Mouse (Mus musculus) left cerebral cortex, adult 8-10 months (tissue): ENCODE results near the gene Rsbn1l. TPM values are rescaled to one million over a fixed set of nuclear protein-coding genes. Genes with fewer than 3 reads are reported as not detected.
A peak's percentile ranks its signal among the peaks of the same experiment; 100 is the strongest.

ENCODE experiments used
- DNase-seq, 2 experiments: peaks; one replicate each; pipeline ENCODE4 v3.0.0; 2022; ENCODE audit warnings: low spot score in 2 of 2
- total RNA-seq, 4 experiments: library from RNA; stranded (reverse); gene quantifications; 2 replicates each; pipeline ENCODE4 v1.2.4; 2022

The Rsbn1l gene
- total RNA-seq: 10 to 100 TPM; 17.9 to 19.3 (median 19.0) TPM

- DNase-seq: no peak
These were observed at the start of gene Rsbn1l for GRCm38 (mm10) chr5:20956298-20956697. Rsbn1l (minus strand) TSS chr5:20956398.

DNA sequence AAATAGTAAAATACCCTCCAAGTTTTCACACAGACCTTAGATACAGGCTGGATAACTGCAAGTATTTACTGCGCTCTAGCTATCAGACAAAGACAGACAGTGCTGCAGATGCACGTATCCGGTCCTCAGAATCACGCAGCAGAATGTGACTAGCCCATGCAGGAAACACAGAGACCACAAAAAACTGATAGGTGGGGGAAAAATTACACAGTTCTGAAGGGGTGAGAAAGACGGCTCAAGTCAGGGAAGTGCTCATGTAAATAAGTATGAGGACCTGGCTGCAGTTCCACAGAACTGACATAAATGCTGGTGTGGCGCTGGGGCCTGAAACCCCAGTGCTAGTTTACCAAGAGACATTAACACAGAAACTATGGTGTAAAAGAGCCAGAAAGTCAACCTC lies 46.5 kb upstream of the Rsbn1l start:
- DNase-seq: no peak

GRCm38 (mm10) chr5:21001622-21002315 lies 45.6 kb upstream of the Rsbn1l start:
- no peak for DNase-seq

DNA sequence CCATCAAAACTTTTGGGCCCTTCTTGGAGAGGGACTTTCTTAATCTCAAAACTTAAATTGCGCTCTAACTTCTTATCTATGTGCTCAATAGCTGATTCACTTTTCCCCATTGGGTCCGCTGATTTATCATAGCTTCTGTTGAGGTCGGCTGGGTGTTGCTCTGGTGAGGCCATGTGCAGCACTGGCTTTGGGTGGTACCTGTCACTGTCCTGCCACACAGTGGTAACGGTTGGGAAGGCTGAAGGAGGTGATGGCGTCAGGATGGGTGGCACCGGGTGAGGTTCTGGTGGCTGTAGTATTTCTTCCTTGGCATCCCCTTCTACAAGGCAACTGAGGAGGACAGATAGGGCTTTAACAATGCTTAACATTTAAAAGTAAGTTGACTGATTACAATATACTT lies 42.2 kb upstream of the Rsbn1l start:
- DNase-seq: no peak

- DNase-seq: no peak
These were observed 41.4 kb upstream of the Rsbn1l start for GRCm38 (mm10) chr5:20997555-20997954.

- no peak for DNase-seq
These were observed 34.0 kb upstream of the Rsbn1l start for GRCm38 (mm10) chr5:20990062-20990809.

DNA sequence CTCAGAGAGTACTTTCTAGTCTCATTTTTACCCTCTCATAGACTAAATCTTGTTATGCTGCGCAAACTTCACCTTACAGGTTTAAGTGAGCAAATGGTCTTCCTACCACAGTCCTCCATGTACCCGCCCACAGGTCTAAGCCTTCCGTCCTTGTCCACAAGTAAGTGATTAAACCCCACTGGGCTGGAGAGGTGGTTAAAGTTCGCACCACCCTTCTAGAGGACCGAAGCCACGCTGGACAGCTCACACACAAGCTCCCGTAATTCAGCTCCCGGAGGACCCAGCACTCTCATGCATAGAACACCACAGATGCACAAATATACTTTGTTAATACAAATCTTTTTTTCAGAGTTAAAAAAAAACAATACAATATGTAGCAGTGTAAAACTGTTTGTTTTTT lies 30.1 kb upstream of the Rsbn1l start:
- DNase-seq: no peak

DNA sequence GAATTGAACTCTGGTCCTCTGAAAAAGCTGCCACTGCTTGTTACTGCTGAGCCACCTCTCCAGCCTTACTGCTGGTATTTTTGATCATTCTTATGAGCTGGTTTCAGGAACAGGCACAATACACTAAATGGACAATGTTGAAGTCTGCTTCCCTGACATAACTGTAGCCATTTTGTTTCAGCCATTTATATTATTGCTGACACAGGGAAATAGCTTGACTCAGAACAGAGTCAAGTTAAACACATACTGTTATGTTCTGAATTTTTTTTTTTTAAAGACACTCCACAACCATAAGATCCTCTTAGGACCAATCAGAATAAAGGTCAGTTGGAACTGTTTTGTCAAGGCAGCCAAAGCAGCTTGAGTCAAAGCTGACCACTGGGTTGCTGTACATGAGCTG lies 27.3 kb upstream of the Rsbn1l start:
- DNase-seq: no peak

DNA sequence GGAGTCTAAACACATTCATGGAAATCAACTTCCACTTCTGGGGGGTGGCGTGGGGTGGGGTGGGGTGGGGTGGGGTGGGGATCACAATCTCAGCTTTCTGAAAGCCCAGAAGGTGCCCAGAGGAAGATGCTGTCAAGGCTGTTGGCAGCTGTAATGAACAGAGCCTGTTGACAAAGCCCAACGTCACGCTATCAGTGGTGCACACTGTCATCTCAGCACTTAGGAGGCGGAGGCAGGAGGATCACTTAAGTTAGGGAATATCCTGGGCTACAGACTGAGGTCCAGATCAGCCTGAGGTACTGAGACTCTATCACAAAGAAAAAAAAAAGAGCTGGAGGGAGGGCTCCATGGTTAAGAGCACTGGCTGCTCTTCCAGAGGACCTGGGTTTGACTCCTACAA lies 18.5 kb upstream of the Rsbn1l start:
- DNase-seq: no peak

DNA sequence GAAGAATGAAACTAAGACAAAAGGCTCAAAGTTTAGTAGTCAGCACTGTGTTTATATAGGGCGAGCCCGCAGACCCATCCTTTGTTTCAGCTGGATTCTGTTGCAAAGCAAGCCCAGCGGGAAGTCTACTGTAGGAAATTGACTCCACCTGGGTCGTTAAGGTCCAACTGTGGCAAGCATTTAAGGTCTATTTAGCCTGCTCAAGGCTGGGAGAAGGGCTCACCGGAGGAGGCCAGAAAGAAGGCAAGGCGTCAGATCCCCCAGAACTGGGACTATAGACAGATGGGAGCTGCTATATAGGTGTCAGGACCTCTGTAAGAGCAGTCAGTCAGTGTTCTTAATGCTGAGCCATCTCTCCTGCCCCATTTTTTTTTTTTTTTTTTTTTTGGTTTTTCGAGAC lies 17.8 kb upstream of the Rsbn1l start:
- no peak for DNase-seq

DNA sequence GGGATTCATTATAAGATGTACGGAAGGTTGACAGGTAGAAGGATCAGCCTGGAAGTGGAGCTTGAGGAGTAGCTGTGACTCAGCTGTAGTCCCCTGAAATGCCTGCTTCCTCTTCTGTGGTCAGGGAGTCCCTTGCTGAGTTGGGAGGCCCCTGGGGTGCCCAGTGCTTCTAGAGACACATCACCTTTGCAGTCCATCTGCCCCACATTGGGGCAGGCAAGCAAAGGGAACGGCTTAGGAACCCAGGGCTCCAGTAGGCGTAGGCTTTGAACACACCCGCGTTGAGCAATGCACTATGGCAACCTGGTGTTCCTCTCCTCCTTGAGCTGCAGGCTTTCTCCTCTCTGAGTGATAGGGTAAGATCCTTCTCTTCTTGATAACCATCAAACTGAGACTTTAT lies 16.9 kb upstream of the Rsbn1l start:
- no peak for DNase-seq

GRCm38 (mm10) chr5:20968963-20969362 lies 12.8 kb upstream of the Rsbn1l start:
- DNase-seq: peak in 1 of 2 experiments; percentile 20

DNA sequence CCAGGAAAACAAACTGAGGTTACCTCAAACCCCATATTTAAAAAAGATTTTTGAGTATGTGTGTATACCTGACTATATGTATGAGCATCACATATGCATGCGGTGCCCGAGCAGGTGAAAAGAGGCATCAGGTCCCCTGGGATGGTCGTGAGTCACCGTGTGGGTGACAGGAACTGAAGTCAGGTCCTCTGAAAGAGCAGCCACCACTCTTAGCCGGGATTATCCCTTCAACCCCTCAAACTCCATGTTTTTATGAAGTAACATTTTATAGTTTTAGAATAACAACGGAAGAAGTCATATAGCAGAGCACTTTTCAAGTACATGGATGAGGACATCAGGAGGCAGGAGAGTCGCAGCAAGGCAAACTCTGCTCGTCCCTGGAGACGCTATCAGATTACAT lies 12.3 kb upstream of the Rsbn1l start:
- DNase-seq: no peak

DNA sequence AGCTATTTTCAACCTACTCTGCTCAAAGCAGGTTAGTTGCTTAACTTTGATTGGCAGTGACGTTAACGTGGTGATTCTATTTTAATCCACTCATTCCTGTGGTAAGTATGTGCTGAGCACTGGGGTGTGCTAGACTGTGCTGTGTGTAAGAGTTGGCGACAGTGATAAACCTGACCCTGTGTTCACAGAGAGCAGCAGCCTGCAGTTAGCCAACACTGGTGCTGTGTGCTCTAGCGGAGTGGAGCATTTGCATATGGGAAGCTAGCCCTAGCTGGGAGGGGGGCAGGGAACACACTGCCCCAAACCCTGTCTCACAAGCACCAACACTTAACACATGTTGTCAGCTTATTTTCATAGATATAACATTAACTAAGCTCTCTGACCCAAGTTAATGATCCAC lies 11.7 kb upstream of the Rsbn1l start:
- DNase-seq: no peak

GRCm38 (mm10) chr5:20964446-20964845 lies 8.2 kb upstream of the Rsbn1l start:
- DNase-seq: no peak

- no peak for DNase-seq
These were observed 7.1 kb upstream of the Rsbn1l start for GRCm38 (mm10) chr5:20963295-20963694.

DNA sequence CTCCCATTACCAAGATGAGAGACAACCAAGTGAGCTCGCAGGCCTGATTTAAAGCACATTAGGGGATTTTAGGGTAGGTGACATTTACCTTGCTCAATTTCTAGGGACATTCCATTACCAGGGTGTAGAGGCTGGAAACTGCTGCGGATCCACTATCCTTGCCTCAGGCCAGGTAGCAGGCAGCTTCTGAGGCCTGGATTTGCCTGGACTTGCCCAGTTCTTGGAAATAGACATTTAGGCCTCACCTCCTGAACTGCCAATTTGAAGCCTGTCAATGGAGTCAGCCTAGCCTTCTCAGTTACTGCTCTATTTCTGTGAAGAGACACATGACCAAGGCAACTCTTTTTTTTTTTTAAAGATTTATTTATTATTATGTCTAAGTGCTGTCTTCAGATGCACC lies 4.7 kb upstream of the Rsbn1l start:
- no peak for DNase-seq

DNA sequence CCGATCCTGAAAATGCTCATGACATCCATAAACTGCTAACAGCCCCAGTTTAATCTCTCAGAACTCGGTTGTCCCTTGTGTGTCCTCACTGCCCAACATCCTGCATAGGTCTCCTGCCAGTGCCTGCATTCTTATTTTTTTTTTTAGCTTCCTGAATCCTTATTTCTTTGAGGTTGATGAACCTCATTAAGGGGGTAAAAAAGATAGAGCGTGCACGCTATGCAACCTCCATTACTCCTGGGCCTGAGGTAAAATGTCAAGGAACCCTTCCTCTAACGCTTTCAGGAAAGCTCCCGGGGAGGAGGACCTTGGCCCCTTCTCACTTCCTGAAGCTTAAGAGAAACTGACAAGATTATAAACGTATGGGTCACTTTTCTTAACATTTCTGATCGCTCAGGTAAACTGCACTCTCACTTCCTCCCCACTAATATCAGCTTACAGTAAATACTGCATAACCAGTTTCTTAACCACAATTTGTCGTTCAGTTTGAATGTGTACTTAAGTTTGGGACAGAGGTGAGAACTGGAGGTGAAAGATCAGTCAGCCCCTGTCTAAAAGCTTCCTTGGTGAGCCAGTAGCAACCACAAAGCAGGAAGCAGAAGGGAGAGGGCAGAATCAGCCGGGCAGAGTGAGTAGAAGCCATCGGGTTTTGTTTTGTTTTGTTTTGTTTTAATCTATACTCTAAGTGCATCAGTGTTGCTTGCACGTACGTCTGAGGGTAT lies 923 bp downstream of the Rsbn1l start:
- DNase-seq: no peak

DNA sequence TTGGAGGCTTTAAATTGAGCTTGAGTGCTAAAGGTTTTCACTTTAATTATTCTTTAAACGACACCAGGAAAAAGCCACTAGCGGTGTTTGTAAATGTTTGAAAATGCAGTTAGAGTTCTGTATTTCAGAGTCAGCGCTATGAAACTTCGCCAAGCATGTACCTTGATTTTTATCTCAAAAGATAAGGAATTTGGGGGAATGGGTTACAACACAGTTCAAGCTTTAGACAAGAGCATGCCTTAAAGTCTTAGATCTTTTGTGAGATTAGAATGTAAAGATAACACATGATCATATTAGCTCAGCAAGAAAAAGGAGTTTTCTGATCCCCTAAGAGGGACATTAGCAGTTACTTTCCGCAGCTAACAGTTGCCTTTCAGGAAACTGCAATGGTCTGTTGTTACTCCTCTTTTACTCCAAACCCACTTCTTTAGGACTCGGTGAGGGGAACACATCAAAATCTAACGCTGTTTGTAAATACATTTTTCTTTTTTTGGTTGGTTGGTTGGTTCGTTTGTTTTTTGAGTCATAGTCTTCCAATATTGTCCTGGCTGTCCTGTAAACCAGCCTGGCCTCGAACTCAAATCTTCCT lies 3.8 kb downstream of the Rsbn1l start:
- no peak for DNase-seq

DNA sequence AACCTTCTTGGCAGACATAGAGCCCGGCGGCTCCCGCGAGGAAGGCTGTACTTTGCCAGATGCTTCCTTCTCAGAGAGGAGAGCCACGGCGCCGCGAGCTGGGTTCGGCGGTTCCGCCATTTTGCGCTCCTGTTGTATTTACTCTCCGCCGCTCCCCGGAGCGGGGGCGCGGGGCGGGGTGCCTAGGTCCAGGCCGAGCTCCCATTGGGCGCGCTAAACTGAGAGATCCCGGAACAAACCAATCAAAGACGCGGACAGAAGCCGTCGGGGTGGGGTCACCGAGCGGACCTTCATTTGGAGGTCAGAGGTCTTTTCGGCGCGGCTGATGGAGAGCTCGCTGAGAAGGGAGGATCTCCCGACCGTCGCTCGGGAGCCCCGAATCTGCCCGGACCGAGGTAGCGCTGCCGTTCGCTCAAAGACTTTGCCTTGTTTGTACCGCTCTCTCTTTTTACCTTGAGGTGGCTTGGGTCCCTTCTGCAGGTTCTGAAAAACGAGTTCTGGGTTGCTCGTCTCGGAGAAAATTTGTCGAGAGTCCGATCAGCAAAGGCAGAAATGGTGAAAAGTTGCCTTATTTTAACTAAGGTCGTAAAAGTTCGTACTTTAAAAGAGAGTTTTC lies 4.4 kb downstream of the Rsbn1l start:
- DNase-seq: peak; percentile 91 to 95

DNA sequence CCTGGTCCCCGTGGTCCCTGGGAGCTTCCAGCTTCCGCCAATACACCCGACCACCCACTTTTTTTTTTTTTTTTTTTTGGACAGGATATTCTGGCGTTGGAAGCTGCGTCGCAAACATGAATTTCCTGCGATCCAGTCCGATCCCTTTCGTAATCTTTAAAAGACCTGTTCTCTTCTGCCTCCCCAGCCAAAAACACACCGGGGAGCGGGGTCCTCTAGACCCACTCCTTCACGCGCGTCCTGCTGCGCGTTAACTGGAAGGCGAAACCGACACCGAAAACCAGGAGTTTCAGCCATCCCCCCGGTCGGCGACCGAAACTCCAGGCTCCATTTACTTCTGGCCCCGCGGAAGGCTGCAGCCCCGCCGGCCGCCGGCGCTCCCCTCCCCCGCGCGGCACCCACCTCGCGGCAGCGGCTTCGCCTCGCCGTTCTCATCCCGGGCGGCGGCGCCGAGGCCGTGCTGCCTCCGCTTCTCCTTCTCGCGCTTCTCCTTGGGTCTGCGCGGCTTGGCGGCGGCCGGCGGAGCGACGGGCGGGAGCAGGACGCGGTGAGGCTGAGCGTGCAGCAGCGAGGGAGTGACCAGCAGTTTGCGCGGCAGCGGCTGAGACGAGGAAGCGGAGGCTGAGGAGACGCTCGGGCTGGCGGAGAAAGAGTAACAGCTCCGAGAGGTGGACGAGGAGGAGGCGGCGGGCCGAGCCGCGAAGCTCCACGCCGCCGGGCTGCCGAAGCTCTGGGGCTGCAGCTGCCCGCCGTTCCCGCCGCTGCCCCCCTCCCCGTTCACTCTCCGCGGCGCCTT lies 5.1 kb downstream of the Rsbn1l start:
- DNase-seq: peak; percentile 17 to 45
